Mouse (Mus musculus): Measurements from ENCODE around the gene Tspan33.

The Tspan33 gene

GRCm38 (mm10) chr6:29697548-29697947 is 3.5 kb downstream of the Tspan33 start:
- no peak for DNase-seq (ENCODE audit: low read depth)

DNA sequence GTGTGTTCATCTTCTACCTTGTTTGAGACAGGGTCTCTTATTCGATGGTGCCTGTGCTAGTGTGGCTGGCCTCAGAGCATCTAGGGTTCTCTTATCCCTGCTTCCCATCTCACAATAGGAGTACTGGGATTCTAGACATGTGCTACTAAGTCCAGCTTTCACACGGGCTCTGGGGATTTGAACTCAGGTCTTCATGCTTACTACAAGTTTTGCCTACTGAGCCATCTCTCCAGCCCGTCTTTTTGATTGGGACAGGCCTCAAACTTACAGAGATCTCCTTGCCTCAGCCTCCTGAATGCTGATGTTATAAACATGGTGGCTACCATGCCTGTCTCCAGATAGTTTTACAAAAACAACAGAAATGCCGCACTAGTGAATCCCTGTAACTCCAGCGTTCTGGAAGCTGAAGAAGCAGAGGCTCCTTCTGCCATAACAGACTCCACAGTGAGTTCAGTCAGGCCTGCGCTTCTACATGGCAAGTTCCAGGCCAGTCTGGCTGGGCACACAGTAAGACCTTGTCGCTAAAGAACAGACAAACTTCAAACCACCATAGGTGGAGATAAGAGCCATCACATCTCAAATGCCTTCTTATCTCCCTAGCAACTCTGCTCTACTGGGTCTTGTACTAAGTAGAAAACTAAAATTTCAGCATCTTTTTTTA is 5.2 kb downstream of the Tspan33 start:
- no peak for DNase-seq (ENCODE audit: low read depth)

DNA sequence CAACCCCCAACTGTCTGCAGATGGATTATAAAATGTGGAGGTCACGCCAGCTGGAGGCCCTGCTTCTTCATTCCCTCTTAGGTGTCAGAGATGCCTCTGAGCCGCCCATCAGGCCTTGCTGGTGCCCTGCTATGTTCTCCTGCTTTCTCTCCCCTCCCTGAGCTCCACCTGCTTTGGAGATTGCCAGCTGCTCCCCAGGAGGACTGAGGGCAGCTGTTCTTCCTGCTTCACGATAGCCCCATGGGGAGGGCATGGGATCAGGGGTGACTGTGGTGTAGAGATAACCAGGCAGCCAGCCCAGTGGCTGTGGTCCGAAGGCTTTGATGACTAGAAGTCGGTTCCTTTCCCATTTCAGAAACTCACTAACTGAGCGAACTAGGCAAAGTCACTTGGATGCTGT is 7.0 kb downstream of the Tspan33 start:
- no peak for DNase-seq (ENCODE audit: low read depth)

- DNase-seq (ENCODE audit: low read depth) = no peak
Observed at GRCm38 (mm10) chr6:29702126-29702525, 8.1 kb downstream of the Tspan33 start.

DNA sequence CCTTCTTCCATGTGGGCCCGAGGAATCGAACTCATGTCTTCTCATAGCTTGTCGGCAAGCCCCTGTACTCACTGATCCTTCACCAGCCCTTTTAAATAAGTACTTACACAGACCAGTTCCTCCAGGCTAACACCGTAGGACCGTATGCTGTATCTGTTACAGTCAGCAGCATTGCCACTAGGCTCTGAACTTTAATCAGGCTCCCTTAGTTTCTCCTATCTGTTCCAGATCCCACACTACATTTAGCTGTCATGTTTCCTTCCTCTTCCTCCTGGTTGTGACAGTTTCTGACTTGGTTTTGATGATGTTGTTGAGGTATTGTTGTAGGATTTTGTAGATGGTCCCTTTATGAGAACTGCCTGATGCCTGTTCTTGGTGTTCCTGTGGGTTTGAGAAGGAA is 10.1 kb downstream of the Tspan33 start:
- DNase-seq (ENCODE audit: low read depth) = no peak

- no peak for DNase-seq (ENCODE audit: low read depth)
Observed at GRCm38 (mm10) chr6:29707902-29708301, 13.9 kb downstream of the Tspan33 start.

- DNase-seq (ENCODE audit: low read depth) = no peak
Observed at GRCm38 (mm10) chr6:29711318-29711717, 17.3 kb downstream of the Tspan33 start.

GRCm38 (mm10) chr6:29712011-29712584 is 18.1 kb downstream of the Tspan33 start:
- DNase-seq (ENCODE audit: low read depth) = peak; percentile 65

DNA sequence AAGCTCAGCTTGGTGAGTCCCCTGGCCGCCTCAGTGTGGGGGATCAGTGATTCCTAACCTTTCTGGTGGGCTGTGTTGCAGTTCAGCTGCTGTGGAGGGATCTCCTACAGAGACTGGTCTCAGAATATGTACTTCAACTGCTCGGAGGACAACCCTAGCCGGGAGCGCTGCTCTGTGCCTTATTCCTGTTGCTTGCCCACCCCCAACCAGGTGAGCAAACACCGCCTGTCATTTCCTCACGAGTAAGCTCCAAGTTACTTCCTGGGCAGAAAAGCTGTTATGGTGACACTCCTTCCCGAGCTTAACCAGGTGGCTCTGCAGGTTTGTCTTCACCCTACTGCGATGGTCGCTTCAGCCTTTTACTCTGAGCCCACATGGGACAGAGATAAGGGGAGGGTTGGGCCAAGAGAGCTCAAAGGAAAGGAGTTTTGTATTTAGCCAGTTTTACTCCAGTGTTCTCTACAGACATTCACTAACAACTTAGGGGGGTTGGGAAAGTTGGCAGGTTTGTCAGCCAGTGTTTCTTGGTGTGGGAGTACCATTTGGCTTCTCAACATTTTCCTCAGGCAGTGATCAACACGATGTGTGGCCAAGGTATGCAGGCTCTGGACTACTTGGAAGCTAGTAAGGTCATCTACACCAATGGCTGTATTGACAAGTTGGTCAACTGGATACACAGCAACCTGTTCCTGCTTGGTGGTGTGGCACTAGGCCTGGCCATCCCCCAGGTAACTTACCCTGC is 22.8 kb downstream of the Tspan33 start:
- no peak for DNase-seq (ENCODE audit: low read depth)

DNA sequence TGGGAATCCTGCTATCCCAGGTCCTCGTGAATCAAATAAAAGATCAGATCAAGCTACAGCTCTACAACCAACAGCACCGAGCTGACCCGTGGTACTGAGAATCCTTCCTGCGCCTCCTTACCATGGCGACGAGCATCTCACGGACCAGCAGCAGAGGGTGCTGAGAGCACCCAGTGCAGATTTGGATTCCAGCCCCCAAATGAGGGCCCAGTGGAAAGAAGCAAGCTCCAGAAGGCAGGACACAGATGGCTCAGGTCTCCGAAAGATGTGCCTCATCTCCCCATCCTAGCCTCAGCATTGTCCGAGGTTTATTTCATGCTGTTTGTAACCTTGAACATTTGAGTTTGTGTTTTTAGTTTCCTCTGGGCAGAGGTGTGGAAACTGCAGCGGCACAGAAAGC is 23.5 kb downstream of the Tspan33 start:
- no peak for DNase-seq (ENCODE audit: low read depth)

DNA sequence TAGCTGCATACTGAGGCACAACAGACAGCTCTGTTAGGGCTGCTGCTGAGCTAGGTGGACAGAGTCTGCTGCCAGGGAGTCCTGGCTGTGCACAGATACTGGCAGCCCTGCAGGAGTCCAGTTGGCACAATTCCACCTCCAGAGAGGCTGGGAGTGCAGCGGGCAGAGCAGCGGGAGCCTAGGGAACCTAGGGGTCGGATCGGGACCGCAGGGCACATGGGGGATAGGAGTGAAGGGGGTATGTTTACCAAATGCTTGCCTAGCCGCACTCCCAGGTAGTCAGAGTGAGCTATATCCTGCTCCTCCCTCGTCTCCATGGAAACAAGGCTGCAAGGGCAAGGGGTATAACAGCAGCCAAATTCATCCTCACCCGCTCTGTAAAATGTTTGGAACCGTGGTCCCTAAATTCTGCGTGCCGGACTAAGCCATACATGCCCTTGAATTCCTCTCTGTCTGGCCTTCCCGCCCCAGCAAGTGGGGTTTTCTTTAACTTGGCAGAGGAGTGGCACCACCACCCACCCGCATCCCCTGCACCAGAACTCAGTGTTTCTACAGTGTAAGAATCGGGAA is 24.0 kb downstream of the Tspan33 start:
- DNase-seq (ENCODE audit: low read depth) = no peak

- DNase-seq (ENCODE audit: low read depth) = no peak
Observed at GRCm38 (mm10) chr6:29718894-29719329, 24.9 kb downstream of the Tspan33 start.

- DNase-seq (ENCODE audit: low read depth) = no peak
Observed at GRCm38 (mm10) chr6:29721890-29722289, 27.9 kb downstream of the Tspan33 start.

- no peak for DNase-seq (ENCODE audit: low read depth)
Observed at GRCm38 (mm10) chr6:29726576-29727200, 32.7 kb downstream of the Tspan33 start.

GRCm38 (mm10) chr6:29728035-29728434 is 34.0 kb downstream of the Tspan33 start:
- DNase-seq (ENCODE audit: low read depth) = no peak

GRCm38 (mm10) chr6:29729491-29729890 is 35.5 kb downstream of the Tspan33 start:
- no peak for DNase-seq (ENCODE audit: low read depth)

DNA sequence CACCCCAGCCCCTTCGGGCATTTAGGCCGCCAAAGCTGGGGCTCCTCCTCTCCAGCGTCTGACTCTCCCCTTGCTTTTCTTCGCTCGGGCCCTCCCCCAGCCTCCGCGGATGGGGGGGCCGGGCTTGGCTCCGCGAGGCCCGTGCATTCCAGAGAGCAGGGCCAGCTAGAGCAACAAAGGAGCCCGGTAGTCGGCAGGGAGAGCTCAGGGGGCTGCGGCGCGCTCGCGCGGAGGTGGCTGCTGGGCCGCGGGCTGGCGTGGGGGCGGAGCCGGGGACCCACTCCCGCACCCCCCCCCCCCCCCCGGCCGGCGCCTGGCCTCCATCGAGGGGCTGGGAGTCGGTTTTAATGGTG is 41.3 kb downstream of the Tspan33 start, which contains the start of gene Smo:
Gene Smo, plus strand, starts transcription at position 168 of the 353 bp plus-strand sequence.
- no peak for DNase-seq (ENCODE audit: low read depth)

GRCm38 (mm10) chr6:29735689-29736451 is 41.8 kb downstream of the Tspan33 start:
- peak; percentile 50 for DNase-seq (ENCODE audit: low read depth)

- peak; percentile 30 for DNase-seq (ENCODE audit: low read depth)
Observed at GRCm38 (mm10) chr6:29736610-29737458, 42.8 kb downstream of the Tspan33 start.

DNA sequence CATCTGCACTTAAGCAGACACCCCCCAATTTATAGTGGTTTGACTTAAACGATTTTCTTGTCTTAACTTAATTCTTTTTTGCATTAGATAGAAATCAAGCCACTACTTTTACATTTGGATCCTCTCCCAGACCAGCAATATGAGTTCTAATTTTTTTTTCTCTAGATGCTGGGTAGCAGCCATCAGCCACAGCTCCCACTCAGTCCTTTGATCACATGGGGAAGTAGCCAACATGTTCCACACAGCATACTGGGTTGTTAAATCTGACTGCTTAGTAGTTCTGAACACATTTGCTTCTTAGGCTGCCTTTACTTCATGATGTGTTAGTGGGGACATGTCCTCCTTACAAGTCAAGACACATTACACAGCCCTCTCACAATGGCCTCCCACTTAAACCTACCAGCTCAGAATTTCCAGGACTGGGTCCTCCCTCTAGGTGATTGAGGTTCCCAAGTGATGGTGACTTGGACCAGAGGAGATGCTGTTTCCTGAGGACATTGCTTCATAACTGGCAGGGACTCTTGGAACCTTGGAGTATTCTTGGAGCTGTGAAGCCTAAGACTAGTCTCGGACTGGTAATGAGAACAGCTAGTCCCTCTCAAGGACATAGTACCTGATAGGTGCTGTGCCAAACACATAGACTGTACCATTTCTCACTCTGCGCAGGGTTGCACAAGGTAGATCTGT is 57.6 kb downstream of the Tspan33 start:
- no peak for DNase-seq (ENCODE audit: low read depth)

Data from naive thymus-derived CD4-positive, alpha-beta T cell, adult 2 months (primary cell).